Mouse (Mus musculus): Measurements from ENCODE around the gene Csf2rb2. TPM values are rescaled to one million over a fixed set of nuclear protein-coding genes. Genes with fewer than 3 reads are reported as not detected.

The Csf2rb2 gene
- total RNA-seq (2023) = 0.50 to 1.4 TPM (median 0.95 TPM) in 4 replicates

DNA sequence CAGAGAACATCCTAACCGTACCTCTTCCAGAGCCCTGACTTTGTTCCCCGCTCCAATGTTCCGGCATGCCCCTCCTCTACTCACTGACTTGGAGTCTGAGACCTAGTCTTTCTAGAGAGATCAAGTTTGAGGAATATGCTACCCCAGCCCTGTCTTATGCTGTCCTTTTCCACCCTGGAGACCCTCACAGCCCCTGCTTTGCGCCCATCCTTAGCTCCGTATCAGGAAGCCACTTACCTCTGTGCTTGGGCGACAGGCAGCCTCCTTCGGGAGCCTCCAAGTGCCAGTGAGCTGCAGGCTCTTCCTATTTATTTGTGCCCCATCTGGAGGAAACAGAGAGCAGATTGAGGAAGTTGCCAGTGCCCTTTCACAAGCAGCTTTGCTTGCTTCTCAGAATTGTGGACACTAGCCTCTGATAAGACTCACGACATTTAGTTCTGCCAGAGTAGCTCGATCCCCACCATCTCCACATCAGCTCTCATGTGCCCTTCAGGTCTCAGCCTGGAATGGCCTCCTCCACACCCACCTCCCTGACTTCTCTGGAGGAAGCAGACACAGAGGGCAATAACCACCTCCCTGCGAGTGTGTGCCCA lies at the start of gene Csf2rb2:
Gene Csf2rb2 (minus strand): TSS at position 381 of the 593 bp plus-strand sequence.

DNA sequence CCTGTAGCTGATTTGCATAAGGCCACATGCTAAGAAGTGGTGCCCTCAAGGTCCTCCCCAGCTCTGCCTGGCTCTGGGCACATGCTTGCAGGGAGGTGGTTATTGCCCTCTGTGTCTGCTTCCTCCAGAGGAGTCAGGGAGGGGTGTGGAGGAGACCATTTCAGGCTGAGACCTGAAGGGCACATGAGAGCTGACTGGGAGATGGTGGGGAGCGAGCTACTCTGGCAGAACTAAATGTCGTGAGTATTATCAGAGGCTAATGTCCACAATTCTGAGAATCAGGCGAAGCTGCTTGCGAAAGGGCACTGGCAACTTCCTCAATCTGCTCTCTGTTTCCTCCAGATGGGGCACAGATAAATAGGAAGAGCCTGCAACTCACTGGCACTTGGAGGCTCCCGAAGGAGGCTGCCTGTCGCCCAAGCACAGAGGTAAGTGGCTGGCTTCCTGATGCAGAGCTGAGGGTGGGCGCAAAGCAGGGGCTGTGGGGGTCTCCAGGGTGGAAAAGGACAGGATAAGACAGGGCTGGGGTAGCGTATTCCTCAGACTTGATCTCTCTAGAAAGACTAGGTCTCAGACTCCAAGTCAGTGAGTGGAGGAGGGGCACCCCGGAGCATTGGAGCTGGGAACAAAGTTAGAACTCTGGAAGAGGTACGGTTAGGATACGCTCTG lies 20.3 kb upstream of the Csf2rb2 start, which contains the start of gene Csf2rb:
Gene Csf2rb (plus strand): TSS at position 82 of the 669 bp plus-strand sequence.

GRCm38 (mm10) chr15:78244695-78245492 lies 60.6 kb downstream of the Csf2rb2 start, which contains the start of gene Ncf4:
Gene Ncf4 (plus strand): TSS chr15:78244801.

Other genes starting within 250 kb of the Csf2rb2 start
- gene Cacng2, start 185.7 kb downstream of the Csf2rb2 start, total RNA-seq (2023) = not detected in 4 replicates
- 31.4 to 39.8 TPM (median 35.4 TPM) in 4 replicates for gene Ift27, start 131.6 kb downstream of the Csf2rb2 start, total RNA-seq (2023)
- not detected in 4 replicates for gene Pvalb, start 99.3 kb downstream of the Csf2rb2 start, total RNA-seq (2023)
- gene Ncf4, start 60.9 kb downstream of the Csf2rb2 start, total RNA-seq (2023) = 285 to 330 TPM (median 294 TPM) in 4 replicates
- 21.1 to 26.8 TPM (median 22.9 TPM) in 4 replicates for gene Csf2rb, start 20.0 kb upstream of the Csf2rb2 start, total RNA-seq (2023)
- not detected in 4 replicates for gene Tex33, start 90.2 kb upstream of the Csf2rb2 start, total RNA-seq (2023)
- gene Tst, start 100.2 kb upstream of the Csf2rb2 start, total RNA-seq (2023) = 0.75 to 1.9 TPM (median 1.5 TPM) in 4 replicates
- 18.6 to 23.2 TPM (median 22.5 TPM) in 4 replicates for gene Mpst, start 100.7 kb upstream of the Csf2rb2 start, total RNA-seq (2023)
- gene Kctd17, start 122.8 kb upstream of the Csf2rb2 start, total RNA-seq (2023) = 0.44 to 0.75 TPM (median 0.54 TPM) in 3 of 4 replicates, not detected in the other
- not detected in 4 replicates for gene Tmprss6, start 162.9 kb upstream of the Csf2rb2 start, total RNA-seq (2023)
- gene Il2rb, start 189.6 kb upstream of the Csf2rb2 start, total RNA-seq (2023) = 3.7 to 4.7 TPM (median 3.9 TPM) in 4 replicates
- gene C1qtnf6, start 225.7 kb upstream of the Csf2rb2 start, total RNA-seq (2023) = not detected in 4 replicates
- gene Sstr3, start 239.0 kb upstream of the Csf2rb2 start, total RNA-seq (2023) = not detected in 4 replicates